Mouse (Mus musculus) heart, embryonic 16.5 days (tissue): Measurements from ENCODE around the gene Cenpf. TPM values are rescaled to one million over a fixed set of nuclear protein-coding genes. Genes with fewer than 3 reads are reported as not detected.

ENCODE experiments used
- ATAC-seq: fragments of 200-750 bp; cut with Nextera tagmentation; replicated peaks from 2 replicates; pipeline ENCODE4 v1.8.0; 2017; ENCODE audit warnings: moderate number of reproducible peaks; ENCODE audit not compliant: insufficient read depth, low FRiP score; ENCODE audit errors: extremely low read depth
- H3K27ac ChIP-seq: fragments of 300-500 bp; sonication (generic); 2 replicates; pipeline ENCODE4 v1.5.1; 2014; ENCODE audit warnings: mild to moderate bottlenecking, low read length, control low read depth, moderate library complexity
- H3K27me3 ChIP-seq: fragments of 300-500 bp; sonication (generic); 2 replicates; pipeline ENCODE4 v1.6.1; 2014; ENCODE audit warnings: low read length, mixed read lengths; ENCODE audit not compliant: control insufficient read depth, insufficient read depth
- H3K36me3 ChIP-seq: fragments of 300-500 bp; sonication (generic); 2 replicates; pipeline ENCODE4 v1.6.1; 2014; ENCODE audit not compliant: control insufficient read depth, insufficient read depth
- H3K4me1 ChIP-seq: fragments of 300-500 bp; sonication (generic); 2 replicates; pipeline ENCODE4 v1.6.1; 2014; ENCODE audit warnings: low read length, mixed read lengths; ENCODE audit not compliant: control insufficient read depth, insufficient read depth
- H3K4me2 ChIP-seq: fragments of 300-500 bp; sonication (generic); 2 replicates; pipeline ENCODE4 v1.6.1; 2014; ENCODE audit warnings: low read depth, mild to moderate bottlenecking, control low read depth, low read length
- H3K4me3 ChIP-seq: fragments of 300-500 bp; sonication (generic); 2 replicates; pipeline ENCODE4 v1.5.1; 2014; ENCODE audit warnings: mild to moderate bottlenecking, control low read depth, low read length
- H3K9ac ChIP-seq: fragments of 300-500 bp; sonication (generic); 2 replicates; pipeline ENCODE4 v1.6.1; 2014; ENCODE audit warnings: low read length, control low read depth
- H3K9me3 ChIP-seq: fragments of 300-500 bp; sonication (generic); replicated peaks from 2 replicates; pipeline ENCODE4 v1.6.1; 2016; ENCODE audit warnings: low read length; ENCODE audit not compliant: control insufficient read depth
- WGBS: fragments of 180-500 bp; shearing (Covaris S2); extraction: QIAGEN DNeasy Blood & Tissue Kit; methylation state at CpG from one replicate; pipeline ENCODE4 v1.1.7; 2014; 5-methylcytosine and 5-hydroxymethylcytosine counted together
- polyA plus RNA-seq: library from polyadenylated mRNA; unstranded; fragments of >200 nt; fragmentation: Nextera tagmentation; extraction: Ambion mirVana; gene quantifications from 2 replicates; pipeline ENCODE4 v1.2.1, GENCODE M21; 2015

Gene Cenpf
- polyA plus RNA-seq, 1 experiment from 2014 or later = 65.6 TPM

GRCm38 (mm10) chr1:189684786-189685415 is 3.0 kb downstream of the Cenpf start:
- Histone ChIP-seq H3K27me3 (no peaks in the 10 kb centered on the region), H3K4me2 (no peak overlapping the region), H3K4me1 (peaks cover 28% of the 10 kb centered on the region), H3K36me3 (peaks cover 41% of the 10 kb centered on the region), H3K27ac (no peak overlapping the region), H3K4me3 (no peak overlapping the region), H3K9me3 (no peaks in the 10 kb centered on the region), H3K9ac (no peak overlapping the region)
- WGBS = 85% methylated on average over 9 of the region's 9 CpGs
- no peak for ATAC-seq

GRCm38 (mm10) chr1:189679555-189679954 is 8.3 kb downstream of the Cenpf start:
- no peak overlapping the region for H3K9ac ChIP-seq
- no peak overlapping the region for H3K4me3 ChIP-seq
- 78% methylated on average over 3 of the region's 3 CpGs for WGBS
- no peaks in the 10 kb centered on the region for H3K27me3 ChIP-seq
- H3K27ac ChIP-seq = no peak overlapping the region
- H3K36me3 ChIP-seq = peaks cover 57% of the 10 kb centered on the region
- ATAC-seq = no peak
- H3K9me3 ChIP-seq = no peaks in the 10 kb centered on the region
- H3K4me1 ChIP-seq = no peaks in the 10 kb centered on the region
- H3K4me2 ChIP-seq = no peak overlapping the region

- Histone ChIP-seq H3K4me3 (no peak overlapping the region), H3K27me3 (no peaks in the 10 kb centered on the region), H3K9ac (no peak overlapping the region), H3K4me1 (no peaks in the 10 kb centered on the region), H3K27ac (no peak overlapping the region), H3K9me3 (no peaks in the 10 kb centered on the region), H3K36me3 (peaks cover 52% of the 10 kb centered on the region), H3K4me2 (no peak overlapping the region)
- ATAC-seq = no peak
- WGBS = 88% methylated on average over 4 of the region's 4 CpGs
Observed at GRCm38 (mm10) chr1:189675953-189676352, 11.9 kb downstream of the Cenpf start.

GRCm38 (mm10) chr1:189675421-189675820 is 12.5 kb downstream of the Cenpf start:
- Histone ChIP-seq H3K4me2 (no peak overlapping the region), H3K9ac (no peak overlapping the region), H3K4me1 (no peaks in the 10 kb centered on the region), H3K4me3 (no peak overlapping the region), H3K27me3 (no peaks in the 10 kb centered on the region), H3K27ac (no peak overlapping the region), H3K36me3 (peaks cover 50% of the 10 kb centered on the region), H3K9me3 (no peaks in the 10 kb centered on the region)
- WGBS = 85% methylated on average over 1 of the region's 1 CpGs
- ATAC-seq = no peak; the same call in 1 of the 2 replicates

GRCm38 (mm10) chr1:189665966-189666365 is 21.9 kb downstream of the Cenpf start:
- WGBS = 84% methylated on average over 3 of the region's 3 CpGs
- H3K36me3 ChIP-seq = peaks cover 39% of the 10 kb centered on the region
- no peak for ATAC-seq

GRCm38 (mm10) chr1:189664873-189665144 is 23.1 kb downstream of the Cenpf start:
- no peaks in the 10 kb centered on the region for H3K27me3 ChIP-seq
- ATAC-seq = no peak

More at GRCm38 (mm10) chr1:189665966-189666365, 21.9 kb downstream of the Cenpf start:
- H3K4me2 ChIP-seq = no peak overlapping the region
- H3K27ac ChIP-seq = no peak overlapping the region
- no peaks in the 10 kb centered on the region for H3K27me3 ChIP-seq
- H3K9me3 ChIP-seq = no peaks in the 10 kb centered on the region
- H3K4me3 ChIP-seq = no peak overlapping the region
- H3K4me1 ChIP-seq = no peaks in the 10 kb centered on the region
- no peak overlapping the region for H3K9ac ChIP-seq

GRCm38 (mm10) chr1:189664061-189664872 is 23.6 kb downstream of the Cenpf start:
- Histone ChIP-seq H3K4me3 (no peak overlapping the region), H3K27ac (no peak overlapping the region), H3K27me3 (no peaks in the 10 kb centered on the region), H3K4me1 (no peaks in the 10 kb centered on the region), H3K9me3 (no peaks in the 10 kb centered on the region), H3K4me2 (no peak overlapping the region), H3K36me3 (peaks cover 36% of the 10 kb centered on the region), H3K9ac (no peak overlapping the region)
- 92% methylated on average over 10 of the region's 10 CpGs for WGBS
- no peak for ATAC-seq

More at GRCm38 (mm10) chr1:189664873-189665144, 23.1 kb downstream of the Cenpf start:
- no peak overlapping the region for H3K27ac ChIP-seq
- H3K36me3 ChIP-seq = peaks cover 38% of the 10 kb centered on the region
- 86% methylated on average over 4 of the region's 4 CpGs for WGBS
- no peaks in the 10 kb centered on the region for H3K9me3 ChIP-seq
- no peak overlapping the region for H3K4me3 ChIP-seq
- no peak overlapping the region for H3K9ac ChIP-seq
- no peak overlapping the region for H3K4me2 ChIP-seq
- no peaks in the 10 kb centered on the region for H3K4me1 ChIP-seq

GRCm38 (mm10) chr1:189663437-189663836 is 24.4 kb downstream of the Cenpf start:
- Histone ChIP-seq H3K9ac (no peak overlapping the region), H3K4me1 (no peaks in the 10 kb centered on the region), H3K4me2 (no peak overlapping the region), H3K36me3 (peaks cover 39% of the 10 kb centered on the region), H3K27ac (no peak overlapping the region), H3K4me3 (no peak overlapping the region), H3K9me3 (no peaks in the 10 kb centered on the region), H3K27me3 (no peaks in the 10 kb centered on the region)
- 71% methylated on average over 1 of the region's 1 CpGs for WGBS
- ATAC-seq = no peak

DNA sequence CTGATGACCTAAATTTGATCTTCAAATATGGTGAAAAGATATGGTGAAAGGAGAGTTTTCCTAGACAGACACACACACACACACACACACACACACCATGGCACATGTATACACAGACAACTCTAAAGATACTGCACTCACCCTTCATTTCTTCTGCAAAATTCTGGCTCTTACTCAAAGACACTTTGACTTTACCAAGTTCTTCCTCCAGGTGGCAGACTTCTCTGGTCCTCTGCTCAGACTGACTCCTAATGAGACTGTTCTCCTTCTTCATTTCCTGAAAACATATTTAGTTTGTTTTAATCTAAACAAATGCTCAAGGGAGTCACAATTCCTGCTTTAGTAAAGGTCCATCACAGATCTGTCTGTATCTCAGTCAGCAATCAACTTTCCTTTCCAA is 26.0 kb downstream of the Cenpf start:
- H3K9ac ChIP-seq = no peak overlapping the region
- peaks cover 45% of the 10 kb centered on the region for H3K36me3 ChIP-seq
- H3K4me2 ChIP-seq = no peak overlapping the region
- ATAC-seq = no peak
- H3K4me3 ChIP-seq = no peak overlapping the region
- H3K4me1 ChIP-seq = no peaks in the 10 kb centered on the region
- no peaks in the 10 kb centered on the region for H3K27me3 ChIP-seq
- H3K9me3 ChIP-seq = no peaks in the 10 kb centered on the region
- no peak overlapping the region for H3K27ac ChIP-seq
